Mouse (Mus musculus) common myeloid progenitor, adult 5-6 weeks (primary cell): ENCODE measurements around the gene Acy3. TPM values are rescaled to one million over a fixed set of nuclear protein-coding genes. Genes with fewer than 3 reads are reported as not detected.
"Not testable (repeated sequence)": the region's sequence is repeated elsewhere in the genome, so short reads cannot be mapped to it uniquely, and the experiment has no call there.

Experiments
- ATAC-seq: replicated peaks from 2 replicates; pipeline ENCODE4 v1.8.0; 2016; ENCODE audit warnings: low read depth, mild to moderate bottlenecking, moderate TSS enrichment, inconsistent platforms; ENCODE audit not compliant: poor library complexity, severe bottlenecking
- total RNA-seq: library from RNA; stranded (forward); fragments of 200-1000, 187-1606 nt; gene quantifications from 2 replicates; pipeline ENCODE4 v1.2.3, GENCODE M21; 2017

The Acy3 gene
- 2.1 and 5.4 TPM in 2 replicates for total RNA-seq

GRCm38 (mm10) chr19:3986334-3986733 is at the start of gene Acy3:
Gene Acy3, plus strand, starts transcription at chr19:3986570.
- ATAC-seq = peak; percentile 67

DNA sequence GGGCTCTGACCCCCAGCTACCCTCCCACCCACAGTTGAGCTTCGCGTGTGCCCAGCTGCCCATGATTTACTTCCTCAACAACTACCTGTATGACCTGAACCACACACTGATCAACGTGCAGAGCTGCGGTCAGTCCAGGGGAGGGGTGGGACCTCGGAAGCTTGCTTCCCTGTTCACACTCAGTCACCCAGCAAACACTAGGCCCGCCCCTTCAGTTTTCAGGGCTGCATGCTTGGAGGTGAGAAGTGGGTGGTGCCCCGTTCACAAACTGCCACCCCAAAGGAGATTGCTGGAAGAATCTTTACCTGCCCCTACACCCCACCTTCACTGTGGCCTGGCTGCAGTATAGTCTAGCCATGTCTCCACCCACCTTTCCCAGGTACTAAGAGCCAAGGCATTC is 44.1 kb upstream of the Acy3 start:
- no peak for ATAC-seq

DNA sequence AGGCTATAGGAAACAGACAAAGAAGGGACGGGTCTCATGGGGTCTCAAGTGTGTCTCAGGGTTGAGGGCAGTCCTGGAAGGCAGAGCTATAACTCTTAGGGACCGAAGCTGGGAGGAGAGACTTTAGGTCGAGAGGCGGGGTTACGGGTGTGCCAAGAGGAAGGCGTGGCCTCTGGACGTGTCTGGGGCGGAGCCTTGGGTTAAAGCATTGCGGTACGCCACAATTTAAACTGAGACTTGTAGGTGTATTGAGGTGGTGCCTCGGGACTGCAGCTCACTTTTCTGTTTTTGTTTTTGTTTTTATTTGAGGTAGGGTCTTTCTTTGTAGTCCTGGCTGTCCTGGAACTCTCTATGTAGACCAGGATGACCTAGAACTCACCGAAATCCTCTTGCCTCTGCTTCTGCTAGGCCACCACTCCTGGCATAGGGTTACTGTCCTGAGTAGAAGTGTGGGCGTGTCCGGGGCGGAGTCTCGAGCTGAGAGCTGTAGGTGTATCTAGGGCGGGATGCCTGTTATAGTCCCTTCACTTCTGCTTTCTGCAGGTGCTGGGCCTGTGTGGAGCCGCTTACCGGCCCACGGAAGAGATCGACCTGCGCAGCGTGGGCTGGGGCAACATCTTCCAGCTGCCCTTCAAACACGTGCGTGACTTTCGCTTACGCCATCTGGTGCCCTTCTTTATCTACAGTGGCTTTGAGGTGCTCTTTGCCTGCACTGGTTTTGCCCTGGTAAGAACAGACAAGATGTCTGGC is 43.2 kb upstream of the Acy3 start:
- ATAC-seq = peak; percentile 68

- 0 out of 2 replicates have a peak, but pooled peaks have one; percentile 31 for ATAC-seq
Observed at GRCm38 (mm10) chr19:3945872-3946564, 40.4 kb upstream of the Acy3 start.

GRCm38 (mm10) chr19:3946715-3947114 is 39.7 kb upstream of the Acy3 start:
- peak; percentile 61 for ATAC-seq

DNA sequence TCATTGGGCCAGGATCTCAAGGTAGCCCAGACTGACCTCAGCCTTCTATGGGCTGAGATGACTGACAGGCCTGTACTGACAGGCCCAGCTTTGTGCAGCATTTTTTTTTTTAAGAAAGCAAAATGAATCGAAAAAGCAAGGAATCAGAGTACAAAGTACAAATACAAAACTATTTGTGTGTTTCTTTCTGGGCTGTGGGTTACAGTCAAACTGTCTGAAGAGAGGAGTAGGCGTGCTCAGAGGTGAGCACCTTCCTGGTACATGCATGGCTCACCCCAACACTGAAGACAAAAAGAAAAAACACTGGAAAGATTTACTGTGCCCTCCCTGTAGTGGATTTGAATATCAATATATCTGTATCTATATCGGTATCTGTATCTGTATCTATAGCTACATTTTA is 38.6 kb upstream of the Acy3 start:
- ATAC-seq = no peak

- ATAC-seq = no peak
Observed at GRCm38 (mm10) chr19:3948546-3948945, 37.8 kb upstream of the Acy3 start.

DNA sequence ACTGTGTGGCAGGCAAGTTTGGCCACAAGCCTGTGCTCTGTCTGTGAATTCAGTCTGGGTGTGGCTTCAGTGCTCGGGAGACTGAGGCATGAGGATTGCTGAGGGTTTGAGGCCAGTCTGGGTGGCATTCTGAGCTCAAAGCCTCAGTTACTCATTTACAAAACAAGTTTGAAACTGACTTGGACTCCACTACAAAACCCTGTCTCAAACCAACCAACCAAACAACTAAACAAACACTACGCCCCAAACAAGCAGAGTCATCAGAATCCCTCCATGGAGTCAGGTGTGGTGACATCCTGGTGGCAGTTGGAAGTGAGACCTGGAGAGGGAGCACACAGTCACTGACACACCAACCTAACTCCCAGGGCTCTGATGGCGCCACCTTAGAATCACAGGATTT is 36.0 kb upstream of the Acy3 start:
- ATAC-seq = no peak

GRCm38 (mm10) chr19:3951461-3951860 is 34.9 kb upstream of the Acy3 start:
- 0 out of 2 replicates have a peak, but pooled peaks have one; percentile 39 for ATAC-seq

- ATAC-seq = no peak
Observed at GRCm38 (mm10) chr19:3952099-3952498, 34.3 kb upstream of the Acy3 start.

- ATAC-seq = no peak
Observed at GRCm38 (mm10) chr19:3955033-3955432, 31.3 kb upstream of the Acy3 start.

DNA sequence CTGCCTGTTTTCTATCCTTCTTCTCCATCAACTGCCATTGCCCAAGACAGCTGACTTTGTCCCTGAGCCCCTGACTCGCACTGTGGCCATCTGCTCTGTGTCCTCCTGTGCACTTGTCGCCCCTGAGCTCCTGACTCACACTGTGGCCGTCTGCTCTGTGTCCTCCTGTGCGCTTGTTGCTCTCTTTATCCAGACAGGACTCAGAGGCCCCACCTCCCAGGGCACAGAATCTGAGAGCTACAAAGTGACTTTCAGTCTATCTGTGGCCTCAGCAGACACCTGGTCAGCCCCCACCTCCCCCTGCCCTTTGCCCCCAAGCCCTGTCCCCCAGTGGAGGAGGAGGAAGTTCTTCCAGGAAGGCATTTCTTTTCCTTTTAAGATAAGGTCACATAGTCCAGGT is 30.6 kb upstream of the Acy3 start:
- ATAC-seq = no peak

- ATAC-seq = not testable (repeated sequence)
Observed at GRCm38 (mm10) chr19:3957296-3958036, 28.9 kb upstream of the Acy3 start.

DNA sequence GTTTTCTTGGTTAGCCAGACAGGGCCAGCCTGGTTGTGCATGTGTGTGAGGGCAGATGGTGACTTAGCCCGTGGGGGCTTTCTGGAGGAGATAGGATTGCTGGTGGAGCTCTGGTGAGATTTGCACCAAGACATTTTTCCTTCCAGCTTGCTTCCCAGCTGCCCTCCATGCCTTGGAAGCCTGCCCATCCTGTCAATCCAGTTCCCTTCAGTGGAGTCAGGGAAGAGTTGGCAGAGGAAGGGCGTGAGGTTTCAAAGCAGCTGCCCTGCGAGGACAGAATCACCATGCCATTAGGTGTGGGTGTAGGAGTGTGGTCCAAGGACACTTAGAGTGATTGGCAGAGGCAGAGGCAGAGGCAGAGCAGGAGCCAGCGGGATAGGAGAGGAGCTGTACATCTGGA is 27.9 kb upstream of the Acy3 start, which contains the start of gene Aldh3b3:
Gene Aldh3b3, plus strand, starts transcription at position 176 of the 400 bp plus-strand sequence.
- no peak for ATAC-seq

DNA sequence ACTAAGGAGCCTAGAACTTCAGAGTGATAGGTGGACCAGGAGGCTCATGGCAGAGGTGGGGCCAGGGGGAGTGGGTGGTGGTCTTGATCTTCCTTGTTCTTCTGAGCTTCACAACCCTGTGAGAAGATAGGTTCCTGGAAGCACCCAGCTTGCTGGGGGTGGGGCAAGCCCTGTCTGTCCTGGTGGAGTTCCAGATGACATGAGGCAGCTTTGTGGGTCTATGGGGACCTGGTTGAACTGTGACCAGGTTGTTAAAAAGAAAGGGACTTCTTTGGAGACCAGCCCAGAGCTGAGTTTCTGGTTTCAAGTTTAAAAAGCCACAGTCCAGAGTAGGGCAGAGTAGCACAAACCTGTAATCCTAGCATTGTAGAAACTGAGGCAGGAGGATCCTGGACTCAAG is 27.3 kb upstream of the Acy3 start:
- no peak for ATAC-seq

- ATAC-seq = no peak
Observed at GRCm38 (mm10) chr19:3960211-3960610, 26.2 kb upstream of the Acy3 start.

DNA sequence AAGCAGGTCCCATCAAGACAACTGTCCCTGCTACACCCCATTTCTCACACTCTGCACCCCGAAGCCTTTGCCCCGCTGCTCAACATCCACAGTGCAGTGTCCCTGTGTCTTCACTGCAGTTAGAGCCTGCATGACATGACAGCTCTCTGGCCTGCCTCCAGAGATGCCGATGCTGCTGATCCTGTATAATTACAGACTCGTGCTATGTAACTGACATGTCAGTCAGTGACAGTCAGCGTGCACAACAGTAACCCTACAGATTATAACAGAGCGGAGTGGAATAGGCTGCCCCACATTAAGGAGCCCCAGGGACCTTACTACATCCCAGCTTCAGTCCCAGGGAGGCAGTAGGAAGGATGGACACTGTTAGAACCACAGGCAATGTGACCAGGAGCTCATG is 24.6 kb upstream of the Acy3 start:
- ATAC-seq = not testable (repeated sequence)

DNA sequence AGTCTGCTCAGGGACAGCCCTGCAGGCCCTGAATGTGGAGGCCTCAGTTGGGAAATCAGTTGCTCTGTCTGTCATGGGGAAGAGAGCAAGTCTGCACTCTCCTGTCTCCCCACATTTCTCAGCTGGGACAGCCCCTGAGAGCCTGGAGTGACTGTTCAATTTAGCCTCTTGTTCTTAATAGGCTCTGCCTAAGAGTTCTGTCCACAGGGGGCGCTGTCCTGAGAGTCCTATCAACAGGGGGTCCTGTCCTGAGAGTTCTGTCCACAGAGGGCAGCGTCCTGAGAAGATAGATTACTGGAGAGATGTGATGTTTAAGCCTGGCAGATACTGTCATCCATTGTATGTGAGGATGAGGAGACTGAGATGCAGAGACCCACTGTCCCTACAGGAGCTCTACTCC is 23.9 kb upstream of the Acy3 start:
- ATAC-seq = no peak

GRCm38 (mm10) chr19:3964030-3964429 is 22.3 kb upstream of the Acy3 start:
- no peak for ATAC-seq

GRCm38 (mm10) chr19:3966330-3967075 is 19.9 kb upstream of the Acy3 start:
- peak; percentile 49; the same call in 1 of the 2 replicates for ATAC-seq
